Mouse (Mus musculus) lung, postnatal 4 days (tissue): ENCODE data around the gene Med24.
"Not testable (repeated sequence)": the region's sequence is repeated elsewhere in the genome, so short reads cannot be mapped to it uniquely, and the experiment has no call there.

Experiments
- DNase-seq, 2 experiments: peaks; one replicate each; pipeline ENCODE4 v3.0.0; 2021

Gene Med24

GRCm38 (mm10) chr11:98688009-98688408, 41.2 kb downstream of the Med24 start:
- DNase-seq = no peak

GRCm38 (mm10) chr11:98686976-98687375, 42.3 kb downstream of the Med24 start:
- DNase-seq = no peak

GRCm38 (mm10) chr11:98685642-98686041, 43.6 kb downstream of the Med24 start:
- no peak for DNase-seq

GRCm38 (mm10) chr11:98682811-98683210, 46.4 kb downstream of the Med24 start:
- DNase-seq = no peak

GRCm38 (mm10) chr11:98681786-98682745, 47.2 kb downstream of the Med24 start, which contains the start of gene Psmd3:
Gene Psmd3 (plus strand): TSS chr11:98682554.
- DNase-seq = peak; percentile 97 to 99

- DNase-seq = no peak
Measured at GRCm38 (mm10) chr11:98681186-98681585, 48.0 kb downstream of the Med24 start.

GRCm38 (mm10) chr11:98680595-98680994, 48.6 kb downstream of the Med24 start:
- not testable (repeated sequence) for DNase-seq

GRCm38 (mm10) chr11:98680023-98680422, 49.2 kb downstream of the Med24 start:
- DNase-seq = no peak

GRCm38 (mm10) chr11:98675829-98676363, 53.3 kb downstream of the Med24 start:
- DNase-seq = no peak

- peak; percentile 69 for DNase-seq
Measured at GRCm38 (mm10) chr11:98673136-98673535, 56.1 kb downstream of the Med24 start.

GRCm38 (mm10) chr11:98672482-98672881, 56.8 kb downstream of the Med24 start:
- DNase-seq = no peak

- no peak for DNase-seq
Measured at GRCm38 (mm10) chr11:98671857-98672256, 57.4 kb downstream of the Med24 start.

- DNase-seq = no peak
Measured at GRCm38 (mm10) chr11:98671284-98671815, 57.9 kb downstream of the Med24 start.

GRCm38 (mm10) chr11:98668984-98669383, 60.3 kb downstream of the Med24 start:
- DNase-seq = no peak

- no peak for DNase-seq
Measured at GRCm38 (mm10) chr11:98664091-98664490, 65.1 kb downstream of the Med24 start, which contains the start of gene Gsdma. Gene Gsdma (plus strand): TSS chr11:98664351.

- peak; percentile 40 to 50 for DNase-seq
Measured at GRCm38 (mm10) chr11:98660517-98660916, 68.7 kb downstream of the Med24 start.

- DNase-seq = peak; percentile 37 to 56
Measured at GRCm38 (mm10) chr11:98655076-98655475, 74.2 kb downstream of the Med24 start.
